Mouse (Mus musculus): ENCODE measurements at regions not wholly inside any gene's neighbourhood (a gene's known extent, or its start where the extent isn't known, plus 50 kb on each side); places are given as distances from the start of the nearest gene placed in this dataset.

DNA sequence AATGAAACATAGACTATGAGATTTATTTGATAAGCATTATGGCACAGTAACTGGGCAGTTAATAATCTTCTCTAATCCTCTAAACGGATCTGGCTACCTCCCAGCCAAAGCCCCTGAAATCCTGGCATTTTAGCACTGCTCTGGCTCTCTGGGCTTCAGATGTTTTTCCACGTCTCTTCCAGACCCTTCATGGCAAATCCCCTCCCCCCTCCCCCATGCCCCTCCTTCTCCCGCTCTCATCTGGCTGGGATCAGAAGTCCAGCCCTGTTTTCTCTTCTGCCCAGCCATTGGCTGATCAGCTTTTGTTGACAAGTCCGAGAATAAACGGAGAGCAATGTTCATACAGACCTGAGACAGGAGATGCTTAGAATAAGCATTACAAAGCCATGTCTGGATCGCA lies 79.3 kb upstream of the Cnep1r1 start:
- 22% methylated on average over 6 of the region's 6 CpGs for WGBS
- H3K36me3 ChIP-seq (ENCODE audit: control insufficient read depth, insufficient read depth, low read length) = no peaks in the 10 kb centered on the region

DNA sequence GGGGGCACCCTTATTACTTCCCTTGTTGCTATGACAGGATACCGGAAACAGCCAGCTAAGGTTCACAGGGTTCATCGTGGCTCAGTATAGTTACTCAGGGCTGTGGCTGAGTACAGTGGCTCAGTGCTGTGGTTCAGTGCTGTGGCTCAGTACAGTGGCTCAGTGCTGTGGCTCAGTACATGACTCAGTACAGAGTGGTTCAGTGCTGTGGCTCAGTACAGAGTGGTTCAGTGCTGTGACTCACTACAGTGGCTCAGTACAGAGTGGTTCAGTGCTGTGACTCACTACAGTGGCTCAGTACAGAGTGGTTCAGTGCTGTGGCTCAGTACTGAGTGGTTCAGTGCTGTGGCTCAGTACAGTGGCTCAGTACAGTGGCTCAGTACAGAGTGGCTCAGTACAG lies 78.6 kb upstream of the Zfp423 start:
- ATAC-seq (ENCODE audit: low FRiP score, low TSS enrichment) (no peak), DNase-seq (ENCODE audit: low spot score) (no peak)
- no peaks in the 10 kb centered on the region for H3K27me3 ChIP-seq (ENCODE audit: control insufficient read depth, insufficient read depth, low read length)
- no peak overlapping the region for H3K4me3 ChIP-seq (ENCODE audit: low read depth, low read length)
- H3K9me3 ChIP-seq (ENCODE audit: control insufficient read depth, low read length) = no peaks in the 10 kb centered on the region
- H3K36me3 ChIP-seq (ENCODE audit: control insufficient read depth, insufficient read depth, low read length) = no peaks in the 10 kb centered on the region
- H3K4me2 ChIP-seq (replicated peaks; ENCODE audit: low read depth) = no peak overlapping the region
- 78% methylated on average over 2 of the region's 2 CpGs for WGBS
- H3K4me1 ChIP-seq (replicated peaks; ENCODE audit: control insufficient read depth, insufficient read depth) = no peaks in the 10 kb centered on the region
- no peak overlapping the region for H3K27ac ChIP-seq (replicated peaks)
- TF ChIP-seq CTCF (IDR thresholded peaks at IDR 0.05; ENCODE audit: low read depth) = no peak
- no peak for TF ChIP-seq EP300 (optimal IDR thresholded peaks at IDR 0.05)
- no peak overlapping the region for H3K9ac ChIP-seq (ENCODE audit: low read length)

More for the DNA sequence above, 79.3 kb upstream of the Cnep1r1 start:
- Histone ChIP-seq H3K4me1 (replicated peaks; ENCODE audit: control insufficient read depth, insufficient read depth) (no peaks in the 10 kb centered on the region), H3K9me3 (ENCODE audit: control insufficient read depth, low read length) (no peaks in the 10 kb centered on the region), H3K9ac (ENCODE audit: low read length) (no peak overlapping the region), H3K27me3 (ENCODE audit: control insufficient read depth, insufficient read depth, low read length) (no peaks in the 10 kb centered on the region), H3K27ac (replicated peaks) (no peak overlapping the region), H3K4me2 (replicated peaks; ENCODE audit: low read depth) (no peak overlapping the region), H3K4me3 (ENCODE audit: low read depth, low read length) (no peak overlapping the region)
- ATAC-seq (ENCODE audit: low FRiP score, low TSS enrichment) (no peak), DNase-seq (ENCODE audit: low spot score) (no peak)
- TF ChIP-seq EP300 (optimal IDR thresholded peaks at IDR 0.05) (no peak), CTCF (IDR thresholded peaks at IDR 0.05; ENCODE audit: low read depth) (no peak)

DNA sequence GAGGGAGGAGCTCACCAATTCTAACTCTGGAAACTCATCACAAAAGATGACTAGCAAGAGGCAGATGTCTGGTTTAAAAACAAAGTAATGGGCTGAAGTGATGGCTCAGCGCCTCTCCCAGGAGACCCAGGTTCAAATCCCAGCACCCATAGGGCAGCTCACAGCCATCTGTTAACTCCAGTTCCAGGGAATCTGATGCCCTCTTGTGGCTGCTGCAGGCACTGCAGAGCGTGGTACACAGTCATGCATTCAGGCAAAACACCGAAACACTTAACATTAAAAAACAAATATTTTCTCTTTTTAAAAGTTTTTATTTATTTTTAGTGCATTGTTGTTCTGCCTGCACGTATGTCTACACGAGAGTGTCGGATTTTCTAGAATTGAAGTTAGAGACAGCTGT lies 73.7 kb upstream of the Zfp423 start:
- Histone ChIP-seq H3K36me3 (ENCODE audit: control insufficient read depth, insufficient read depth, low read length) (no peaks in the 10 kb centered on the region), H3K27ac (replicated peaks) (no peak overlapping the region), H3K27me3 (ENCODE audit: control insufficient read depth, insufficient read depth, low read length) (no peaks in the 10 kb centered on the region), H3K9me3 (ENCODE audit: control insufficient read depth, low read length) (no peaks in the 10 kb centered on the region), H3K4me1 (replicated peaks; ENCODE audit: control insufficient read depth, insufficient read depth) (no peaks in the 10 kb centered on the region), H3K9ac (ENCODE audit: low read length) (no peak overlapping the region), H3K4me3 (ENCODE audit: low read depth, low read length) (no peak overlapping the region), H3K4me2 (replicated peaks; ENCODE audit: low read depth) (no peak overlapping the region)
- ATAC-seq (ENCODE audit: low FRiP score, low TSS enrichment) = no peak
- peak; percentile 26 for DNase-seq (ENCODE audit: low spot score)
- TF ChIP-seq CTCF (IDR thresholded peaks at IDR 0.05; ENCODE audit: low read depth) (peak; percentile 68), EP300 (optimal IDR thresholded peaks at IDR 0.05) (no peak)
- WGBS = 78% methylated on average over 6 of the region's 6 CpGs

DNA sequence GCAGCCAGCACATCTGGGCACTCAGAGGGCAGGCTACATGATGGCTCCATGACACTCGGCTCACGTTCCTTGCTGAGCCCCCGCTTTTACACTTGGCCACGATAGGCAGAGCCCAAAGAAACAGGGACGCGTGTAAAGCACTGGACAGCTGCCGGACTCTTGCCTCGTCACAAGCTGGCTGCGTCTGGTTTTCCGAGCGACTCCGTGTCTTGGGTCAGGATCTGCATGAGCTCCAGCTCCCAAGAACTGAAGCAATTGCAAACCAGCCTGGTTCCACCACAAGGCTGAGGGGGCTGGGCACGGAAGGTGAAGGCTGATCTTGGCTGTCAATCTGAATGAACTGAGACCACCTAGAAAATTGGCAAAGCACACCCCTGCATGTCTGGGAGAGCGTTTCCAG lies 65.1 kb upstream of the Zfp423 start:
- no peaks in the 10 kb centered on the region for H3K27me3 ChIP-seq (ENCODE audit: control insufficient read depth, insufficient read depth, low read length)
- WGBS = 67% methylated on average over 14 of the region's 14 CpGs
- no peak overlapping the region for H3K4me3 ChIP-seq (ENCODE audit: low read depth, low read length)
- H3K9ac ChIP-seq (ENCODE audit: low read length) = no peak overlapping the region
- no peaks in the 10 kb centered on the region for H3K36me3 ChIP-seq (ENCODE audit: control insufficient read depth, insufficient read depth, low read length)
- H3K4me1 ChIP-seq (replicated peaks; ENCODE audit: control insufficient read depth, insufficient read depth) = no peaks in the 10 kb centered on the region
- TF ChIP-seq CTCF (IDR thresholded peaks at IDR 0.05; ENCODE audit: low read depth) (no peak), EP300 (optimal IDR thresholded peaks at IDR 0.05) (no peak)
- no peak for DNase-seq (ENCODE audit: low spot score)
- ATAC-seq (ENCODE audit: low FRiP score, low TSS enrichment) = peak; percentile 24; the same call in 1 of the 2 replicates
- no peaks in the 10 kb centered on the region for H3K9me3 ChIP-seq (ENCODE audit: control insufficient read depth, low read length)
- 0 out of 2 replicates have a peak overlapping the region, but pooled peaks have one; percentile 5 for H3K4me2 ChIP-seq (replicated peaks; ENCODE audit: low read depth)
- H3K27ac ChIP-seq (replicated peaks) = no peak overlapping the region

DNA sequence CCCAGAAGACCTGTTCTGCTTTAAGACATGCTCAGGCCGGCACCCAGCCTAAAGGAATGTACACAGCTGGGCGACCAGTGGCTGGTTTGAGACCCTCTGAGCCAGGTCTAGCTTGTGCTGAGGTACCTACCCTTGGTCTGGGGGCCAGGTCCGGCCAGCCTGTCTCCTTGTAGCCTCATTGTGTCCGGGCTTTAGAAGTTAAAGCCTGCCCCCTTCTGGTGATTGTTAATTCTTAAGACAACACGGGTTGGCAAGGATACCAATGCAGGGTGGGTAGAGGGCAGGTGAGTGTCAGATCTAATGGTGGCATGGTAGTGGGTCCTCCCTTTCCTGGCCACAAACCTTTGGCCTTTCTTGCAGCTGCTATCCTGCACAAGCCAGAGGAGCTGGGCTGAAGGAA lies 64.0 kb upstream of the Zfp423 start:
- 14% methylated on average over 5 of the region's 5 CpGs for WGBS
- H3K27ac ChIP-seq (replicated peaks) = no peak overlapping the region
- no peak overlapping the region for H3K4me2 ChIP-seq (replicated peaks; ENCODE audit: low read depth)
- no peak overlapping the region for H3K9ac ChIP-seq (ENCODE audit: low read length)
- no peak overlapping the region for H3K4me3 ChIP-seq (ENCODE audit: low read depth, low read length)
- ATAC-seq (ENCODE audit: low FRiP score, low TSS enrichment) (0 out of 2 replicates have a peak, but pooled peaks have one; percentile 17), DNase-seq (ENCODE audit: low spot score) (peak; percentile 27)
- 0 out of 2 replicates have a peak, but pooled peaks cover 1% of the 10 kb centered on the region for H3K9me3 ChIP-seq (ENCODE audit: control insufficient read depth, low read length)
- H3K4me1 ChIP-seq (replicated peaks; ENCODE audit: control insufficient read depth, insufficient read depth) = no peaks in the 10 kb centered on the region
- H3K36me3 ChIP-seq (ENCODE audit: control insufficient read depth, insufficient read depth, low read length) = no peaks in the 10 kb centered on the region
- H3K27me3 ChIP-seq (ENCODE audit: control insufficient read depth, insufficient read depth, low read length) = no peaks in the 10 kb centered on the region
- TF ChIP-seq CTCF (IDR thresholded peaks at IDR 0.05; ENCODE audit: low read depth) (peak; percentile 76), EP300 (optimal IDR thresholded peaks at IDR 0.05) (no peak)

DNA sequence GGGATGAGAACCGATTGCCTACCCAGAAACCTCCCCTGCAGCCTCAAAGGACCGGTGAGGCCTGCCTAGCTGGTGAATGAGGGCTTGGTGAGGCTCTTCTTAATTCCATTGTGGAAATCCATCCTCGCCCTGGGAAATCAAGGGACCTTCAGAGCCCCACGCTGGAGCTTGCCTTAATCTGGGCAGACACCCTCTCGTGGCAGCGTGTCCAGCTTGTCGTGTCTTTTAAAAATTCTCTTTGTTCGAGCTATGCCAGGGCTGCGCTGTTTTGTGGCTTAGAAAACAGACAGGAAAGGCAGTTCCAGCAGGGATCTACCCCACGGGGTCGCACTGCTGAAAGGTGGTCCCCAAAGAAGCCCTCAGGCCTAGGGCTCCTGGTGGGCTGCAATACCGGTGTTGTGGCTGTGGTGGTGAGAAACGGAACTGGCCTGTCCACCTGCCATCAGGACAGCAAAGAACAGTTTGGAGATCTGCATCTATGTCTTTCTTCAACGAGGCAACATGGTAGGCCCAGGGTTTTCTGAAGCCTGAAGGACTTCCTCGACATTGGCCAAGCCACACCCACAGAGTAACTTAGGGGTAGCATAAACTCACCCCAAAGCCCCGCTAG lies 63.5 kb upstream of the Zfp423 start:
- Histone ChIP-seq H3K36me3 (ENCODE audit: control insufficient read depth, insufficient read depth, low read length) (no peaks in the 10 kb centered on the region), H3K27ac (replicated peaks) (no peak overlapping the region), H3K9me3 (ENCODE audit: control insufficient read depth, low read length) (0 out of 2 replicates have a peak, but pooled peaks cover 5% of the 10 kb centered on the region), H3K4me2 (replicated peaks; ENCODE audit: low read depth) (no peak overlapping the region), H3K9ac (ENCODE audit: low read length) (no peak overlapping the region), H3K27me3 (ENCODE audit: control insufficient read depth, insufficient read depth, low read length) (no peaks in the 10 kb centered on the region), H3K4me3 (ENCODE audit: low read depth, low read length) (no peak overlapping the region), H3K4me1 (replicated peaks; ENCODE audit: control insufficient read depth, insufficient read depth) (no peaks in the 10 kb centered on the region)
- ATAC-seq (ENCODE audit: low FRiP score, low TSS enrichment) (no peak), DNase-seq (ENCODE audit: low spot score) (no peak)
- WGBS = 79% methylated on average over 16 of the region's 16 CpGs
- no peak for TF ChIP-seq EP300 (optimal IDR thresholded peaks at IDR 0.05)
- TF ChIP-seq CTCF (IDR thresholded peaks at IDR 0.05; ENCODE audit: low read depth) = no peak

Measured in stomach, postnatal 0 days (tissue).